Mouse (Mus musculus) limb, embryonic 11.5 days (tissue): ENCODE results near the gene Fes. TPM values are rescaled to one million over a fixed set of nuclear protein-coding genes. Genes with fewer than 3 reads are reported as not detected.

ENCODE experiments used
- ATAC-seq: fragments of 200-750 bp; cut with Nextera tagmentation; 2 replicates; pipeline ENCODE4 v1.8.0; 2017; ENCODE audit warnings: low read depth; ENCODE audit not compliant: insufficient number of reproducible peaks, low FRiP score, low TSS enrichment
- DNase-seq: peaks from one replicate; pipeline ENCODE4 v3.0.0-alpha.2; 2015; ENCODE audit warnings: low spot score
- H3K27ac ChIP-seq: fragments of 300-500 bp; sonication (generic); replicated peaks from 2 replicates; pipeline ENCODE4 v1.5.1; 2014; ENCODE audit warnings: low read depth, mild to moderate bottlenecking, low read length
- H3K27me3 ChIP-seq: fragments of 300-500 bp; sonication (generic); 2 replicates; pipeline ENCODE4 v1.6.1; 2014; ENCODE audit warnings: mild to moderate bottlenecking, low read length, mixed read lengths; ENCODE audit not compliant: control insufficient read depth, insufficient read depth
- H3K36me3 ChIP-seq: fragments of 300-500 bp; sonication (generic); 2 replicates; pipeline ENCODE4 v1.6.1; 2014; ENCODE audit warnings: mild to moderate bottlenecking, low read length, moderate library complexity, mixed read lengths; ENCODE audit not compliant: control insufficient read depth, insufficient read depth
- H3K4me1 ChIP-seq: fragments of 300-500 bp; sonication (generic); 2 replicates; pipeline ENCODE4 v1.6.1; 2014; ENCODE audit warnings: low read length, mixed read lengths; ENCODE audit not compliant: control insufficient read depth, insufficient read depth
- H3K4me2 ChIP-seq: fragments of 300-500 bp; sonication (generic); 2 replicates; pipeline ENCODE4 v1.6.1; 2014; ENCODE audit warnings: low read depth, mild to moderate bottlenecking, moderate library complexity; ENCODE audit not compliant: severe bottlenecking
- H3K4me3 ChIP-seq: fragments of 300-500 bp; sonication (generic); 2 replicates; pipeline ENCODE4 v1.5.1; 2014; ENCODE audit warnings: low read depth, low read length
- H3K9ac ChIP-seq: fragments of 300-500 bp; sonication (generic); 2 replicates; pipeline ENCODE4 v1.6.1; 2014; ENCODE audit warnings: mild to moderate bottlenecking, low read length
- H3K9me3 ChIP-seq: fragments of 300-500 bp; sonication (generic); 2 replicates; pipeline ENCODE4 v1.6.1; 2016; ENCODE audit warnings: low read length; ENCODE audit not compliant: control insufficient read depth
- WGBS: fragments of 180-500 bp; shearing (Covaris S2); extraction: QIAGEN DNeasy Blood & Tissue Kit; methylation state at CpG from one replicate; pipeline ENCODE4 v1.1.7; 2014; 5-methylcytosine and 5-hydroxymethylcytosine counted together
- polyA plus RNA-seq: library from polyadenylated mRNA; unstranded; fragments of >200 nt; fragmentation: Nextera tagmentation; extraction: Ambion mirVana; gene quantifications from 2 replicates; pipeline ENCODE4 v1.2.1, GENCODE M21; 2014

The Fes gene
- polyA plus RNA-seq, 1 experiment from 2014 or later: 7.6 TPM

- 95% methylated on average over 6 of the region's 6 CpGs for WGBS
These were observed 33.8 kb upstream of the Fes start for GRCm38 (mm10) chr7:80421576-80421975.

GRCm38 (mm10) chr7:80420586-80420985 is 32.8 kb upstream of the Fes start:
- Histone ChIP-seq H3K4me3 (no peak overlapping the region), H3K4me1 (no peaks in the 10 kb centered on the region), H3K9me3 (no peaks in the 10 kb centered on the region), H3K4me2 (no peak overlapping the region), H3K36me3 (no peaks in the 10 kb centered on the region), H3K9ac (no peak overlapping the region), H3K27ac (no peak overlapping the region), H3K27me3 (no peaks in the 10 kb centered on the region)
- DNase-seq (no peak), ATAC-seq (no peak)
- WGBS: 90% methylated on average over 4 of the region's 4 CpGs

More at GRCm38 (mm10) chr7:80421576-80421975, 33.8 kb upstream of the Fes start:
- Histone ChIP-seq H3K4me1 (no peaks in the 10 kb centered on the region), H3K27me3 (no peaks in the 10 kb centered on the region), H3K27ac (no peak overlapping the region), H3K36me3 (no peaks in the 10 kb centered on the region), H3K9ac (no peak overlapping the region), H3K4me2 (no peak overlapping the region), H3K4me3 (no peak overlapping the region), H3K9me3 (no peaks in the 10 kb centered on the region)
- DNase-seq (no peak), ATAC-seq (no peak)

GRCm38 (mm10) chr7:80419278-80419677 is 31.5 kb upstream of the Fes start:
- Histone ChIP-seq H3K36me3 (no peaks in the 10 kb centered on the region), H3K4me2 (no peak overlapping the region), H3K9ac (no peak overlapping the region), H3K4me1 (no peaks in the 10 kb centered on the region), H3K27me3 (no peaks in the 10 kb centered on the region), H3K27ac (no peak overlapping the region), H3K9me3 (no peaks in the 10 kb centered on the region), H3K4me3 (no peak overlapping the region)
- ATAC-seq (no peak), DNase-seq (no peak)
- 58% methylated on average over 3 of the region's 3 CpGs for WGBS

- no peaks in the 10 kb centered on the region for H3K9me3 ChIP-seq
- no peak overlapping the region for H3K4me2 ChIP-seq
- H3K9ac ChIP-seq: no peak overlapping the region
- no peak for DNase-seq
- no peaks in the 10 kb centered on the region for H3K27me3 ChIP-seq
- WGBS: 85% methylated on average over 3 of the region's 3 CpGs
- no peak overlapping the region for H3K4me3 ChIP-seq
- H3K4me1 ChIP-seq: no peaks in the 10 kb centered on the region
- no peaks in the 10 kb centered on the region for H3K36me3 ChIP-seq
- ATAC-seq: no peak
- no peak overlapping the region for H3K27ac ChIP-seq
These were observed 30.3 kb upstream of the Fes start for GRCm38 (mm10) chr7:80418036-80418435.

GRCm38 (mm10) chr7:80417601-80418000 is 29.9 kb upstream of the Fes start:
- Histone ChIP-seq H3K4me3 (no peak overlapping the region), H3K9me3 (no peaks in the 10 kb centered on the region), H3K27ac (no peak overlapping the region), H3K27me3 (no peaks in the 10 kb centered on the region), H3K36me3 (no peaks in the 10 kb centered on the region), H3K4me1 (no peaks in the 10 kb centered on the region), H3K4me2 (no peak overlapping the region), H3K9ac (no peak overlapping the region)
- DNase-seq: no peak
- no peak for ATAC-seq

- no peak overlapping the region for H3K27ac ChIP-seq
- H3K4me3 ChIP-seq: no peak overlapping the region
- 87% methylated on average over 7 of the region's 7 CpGs for WGBS
- DNase-seq (no peak), ATAC-seq (no peak)
- H3K4me2 ChIP-seq: no peak overlapping the region
- no peaks in the 10 kb centered on the region for H3K36me3 ChIP-seq
- H3K9me3 ChIP-seq: no peaks in the 10 kb centered on the region
- no peaks in the 10 kb centered on the region for H3K4me1 ChIP-seq
- H3K27me3 ChIP-seq: no peaks in the 10 kb centered on the region
- H3K9ac ChIP-seq: no peak overlapping the region
These were observed 29.2 kb upstream of the Fes start for GRCm38 (mm10) chr7:80416969-80417368.

- H3K9ac ChIP-seq: no peak overlapping the region
- ATAC-seq (no peak), DNase-seq (no peak)
- no peaks in the 10 kb centered on the region for H3K9me3 ChIP-seq
- 84% methylated on average over 7 of the region's 7 CpGs for WGBS
- H3K4me3 ChIP-seq: no peak overlapping the region
- H3K4me1 ChIP-seq: no peaks in the 10 kb centered on the region
- no peak overlapping the region for H3K4me2 ChIP-seq
- no peak overlapping the region for H3K27ac ChIP-seq
- H3K27me3 ChIP-seq: no peaks in the 10 kb centered on the region
- no peaks in the 10 kb centered on the region for H3K36me3 ChIP-seq
These were observed 26.6 kb upstream of the Fes start for GRCm38 (mm10) chr7:80414303-80414855.

GRCm38 (mm10) chr7:80413512-80414302 is 26.0 kb upstream of the Fes start:
- Histone ChIP-seq H3K4me3 (no peak overlapping the region), H3K36me3 (no peaks in the 10 kb centered on the region), H3K27me3 (no peaks in the 10 kb centered on the region), H3K9me3 (no peaks in the 10 kb centered on the region), H3K9ac (no peak overlapping the region), H3K4me1 (no peaks in the 10 kb centered on the region), H3K4me2 (no peak overlapping the region), H3K27ac (no peak overlapping the region)
- ATAC-seq: no peak
- WGBS: 84% methylated on average over 9 of the region's 9 CpGs
- DNase-seq: no peak
